Mouse (Mus musculus) monocyte, adult 2 months (primary cell): ENCODE results near the gene Gpank1.

Source experiments
- DNase-seq, 2 experiments: peaks; one replicate each; pipeline ENCODE4 v3.0.0; 2022; ENCODE audit warnings: low spot score in 2 of 2, low read depth in 1 of 2

Gene Gpank1

GRCm38 (mm10) chr17:35158850-35159593 is 37.8 kb downstream of the Gpank1 start:
- no peak for DNase-seq

DNA sequence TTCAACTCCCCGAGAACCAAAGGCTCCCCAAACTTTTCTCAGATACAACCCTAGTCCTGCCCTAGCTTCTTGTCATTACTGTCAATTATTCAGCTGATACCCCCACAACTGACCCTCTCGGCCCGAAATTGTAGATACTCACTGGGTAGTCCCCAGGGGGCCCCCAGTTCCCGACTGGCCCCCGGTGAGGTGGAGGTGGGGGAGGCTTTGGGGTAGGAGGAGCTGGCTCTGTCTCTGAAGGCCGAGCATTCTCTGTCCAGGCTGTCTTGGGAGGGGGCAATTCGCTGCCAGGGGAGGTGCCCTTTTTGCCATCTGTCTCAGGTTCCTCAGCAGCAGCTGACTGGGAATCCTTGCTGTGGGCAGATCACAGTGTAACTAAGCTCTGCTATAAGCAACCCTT is 38.4 kb downstream of the Gpank1 start:
- DNase-seq: no peak

DNA sequence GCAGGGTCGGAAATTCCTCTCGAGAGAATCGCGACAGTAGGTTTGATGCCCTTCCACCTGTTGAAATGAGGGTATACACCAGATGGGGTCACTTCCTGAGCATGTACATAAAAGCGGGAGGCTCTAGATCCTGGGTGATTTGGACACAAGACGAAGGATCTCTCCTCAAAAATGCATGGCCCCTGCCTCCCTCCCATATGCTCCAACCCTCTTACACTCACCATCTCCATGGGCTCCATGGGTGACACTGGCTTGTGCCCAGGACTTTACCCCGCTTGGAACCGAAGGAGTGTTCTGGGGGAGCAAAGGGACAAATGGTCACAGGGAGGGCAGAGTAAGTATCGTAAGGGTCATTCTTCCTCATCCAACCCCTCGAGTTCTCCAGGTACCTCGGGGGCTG is 40.2 kb downstream of the Gpank1 start:
- no peak for DNase-seq

- DNase-seq: no peak
Observed at GRCm38 (mm10) chr17:35162121-35162520, 40.9 kb downstream of the Gpank1 start.

DNA sequence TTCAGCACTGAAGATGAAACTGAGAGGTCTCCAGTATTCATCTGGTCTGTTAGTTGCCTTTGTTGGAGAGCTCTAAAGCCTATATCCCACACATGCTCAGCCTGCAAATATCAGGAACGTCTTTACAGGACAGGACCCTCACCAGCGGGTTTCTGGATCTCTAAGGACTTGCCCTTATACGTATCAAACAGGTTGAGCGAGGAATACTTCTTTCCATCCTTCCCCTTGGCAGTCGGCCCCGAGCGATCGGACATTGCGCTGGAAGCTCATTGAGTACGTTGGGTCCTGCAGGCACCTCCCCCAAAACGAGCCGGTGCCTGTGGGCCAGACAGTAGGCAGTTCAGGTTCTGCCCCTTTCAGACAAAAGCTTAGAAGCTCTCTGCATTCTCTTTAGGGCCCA is 41.5 kb downstream of the Gpank1 start:
- no peak for DNase-seq

- DNase-seq: no peak
Observed at GRCm38 (mm10) chr17:35163326-35164081, 42.2 kb downstream of the Gpank1 start.

DNA sequence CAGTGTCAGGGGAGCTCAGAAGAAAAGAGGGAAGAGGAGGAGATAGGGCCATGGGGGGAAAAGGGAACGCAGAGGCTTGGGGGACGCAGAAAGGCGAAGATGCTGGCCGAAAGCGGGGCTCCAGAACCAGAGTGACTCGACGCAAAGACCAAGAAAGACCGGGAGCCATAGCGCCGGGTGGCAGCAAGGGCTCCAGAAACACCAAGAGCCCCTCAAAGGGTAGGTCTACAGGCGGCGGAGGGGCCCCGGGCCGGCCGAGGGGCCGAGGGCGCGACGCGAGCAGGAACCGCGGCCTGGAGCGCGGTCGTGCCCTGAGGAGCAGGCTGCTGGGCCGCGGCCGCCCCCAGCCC is 42.9 kb downstream of the Gpank1 start:
- DNase-seq: no peak

DNA sequence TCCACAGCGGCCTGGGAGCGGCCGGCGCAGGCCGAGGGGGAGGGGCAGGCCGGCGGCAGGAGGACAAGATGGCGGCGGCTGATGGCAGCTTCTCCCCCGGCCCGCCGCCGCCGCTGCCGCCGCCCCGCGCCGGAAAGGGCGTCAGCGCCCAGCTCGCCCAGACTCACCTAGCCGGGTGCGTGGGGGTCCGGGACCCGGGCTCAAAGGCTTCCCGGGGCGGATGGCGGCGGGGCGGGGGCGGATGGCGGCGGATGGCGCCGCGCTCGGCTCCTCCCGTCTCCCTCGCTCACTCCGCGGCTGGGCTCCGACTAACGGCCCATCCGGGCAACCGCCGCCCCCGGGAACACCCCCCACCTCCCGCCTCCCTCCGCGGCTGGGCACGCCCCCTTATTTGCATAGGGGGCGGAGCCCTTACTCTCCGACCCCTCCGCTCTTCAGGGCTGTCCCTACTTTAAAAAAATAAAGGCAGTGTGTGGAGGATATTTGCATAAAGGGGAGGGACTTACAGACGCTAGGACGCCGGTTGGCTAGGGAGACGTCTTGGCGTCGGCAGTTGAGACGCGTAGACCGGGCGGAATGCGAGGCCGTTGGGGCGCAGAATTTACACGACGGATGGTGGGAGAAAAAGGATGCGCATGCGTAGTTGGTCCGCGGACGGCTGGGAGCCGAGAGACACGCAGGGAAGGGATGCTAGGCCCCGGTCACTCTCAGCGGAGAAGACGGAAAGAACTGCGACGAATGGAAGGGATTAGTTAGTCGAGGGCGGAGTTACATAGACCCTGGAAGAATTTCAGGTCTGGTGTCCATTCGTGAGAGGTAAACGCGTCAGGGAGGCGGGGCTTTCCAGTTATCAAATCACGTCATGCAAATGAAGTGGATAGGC is 43.6 kb downstream of the Gpank1 start, which contains the start of gene Prrc2a:
TSS of gene Prrc2a (minus strand) at position 330 of the 883 bp plus-strand sequence.
- peak; percentile 93 to 96 for DNase-seq

- no peak for DNase-seq
Observed at GRCm38 (mm10) chr17:35165451-35166155, 44.3 kb downstream of the Gpank1 start.

- DNase-seq: no peak
Observed at GRCm38 (mm10) chr17:35166352-35167035, 45.2 kb downstream of the Gpank1 start.

DNA sequence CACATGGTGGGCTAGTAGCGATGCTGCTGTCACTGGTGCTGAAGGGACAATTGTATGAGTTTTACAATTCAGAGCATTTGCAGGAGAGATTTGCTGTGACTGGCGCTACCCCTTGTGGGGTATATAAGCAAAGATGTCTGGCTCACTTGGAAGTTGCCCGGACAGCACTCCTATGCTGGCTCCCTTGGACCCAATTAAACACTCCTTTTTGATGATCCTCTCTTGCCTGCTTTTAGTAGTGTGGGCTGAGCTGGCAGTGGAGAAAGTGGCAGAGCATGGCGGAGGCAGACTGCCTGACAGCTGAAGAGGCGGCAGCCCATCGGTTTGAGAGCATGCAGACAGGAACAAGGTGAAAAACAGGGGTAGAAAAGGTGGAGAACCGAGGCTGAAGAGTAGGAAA is 46.5 kb downstream of the Gpank1 start:
- no peak for DNase-seq

- no peak for DNase-seq
Observed at GRCm38 (mm10) chr17:35168541-35169207, 47.4 kb downstream of the Gpank1 start.

GRCm38 (mm10) chr17:35172445-35173234 is 51.4 kb downstream of the Gpank1 start:
- DNase-seq: peak in 1 of 2 experiments; percentile 35

- DNase-seq: no peak
Observed at GRCm38 (mm10) chr17:35173329-35173728, 52.1 kb downstream of the Gpank1 start.
